Mouse (Mus musculus): ENCODE measurements around the gene Mtus2.

Mtus2 gene

GRCm38 (mm10) chr5:147957592-147958271, 612 bp downstream of the Mtus2 start:
- peak; percentile 37 to 67 for DNase-seq (ENCODE audit: inconsistent age in 2 of 2, low spot score in 1 of 2)

- DNase-seq (ENCODE audit: inconsistent age in 2 of 2, low spot score in 1 of 2): no peak
Observed at GRCm38 (mm10) chr5:147958552-147958951, 1.4 kb downstream of the Mtus2 start.

GRCm38 (mm10) chr5:147959088-147959487, 2.0 kb downstream of the Mtus2 start:
- no peak for DNase-seq (ENCODE audit: inconsistent age in 2 of 2, low spot score in 1 of 2)

GRCm38 (mm10) chr5:147960793-147961192, 3.7 kb downstream of the Mtus2 start:
- no peak for DNase-seq (ENCODE audit: inconsistent age in 2 of 2, low spot score in 1 of 2)

- DNase-seq (ENCODE audit: inconsistent age in 2 of 2, low spot score in 1 of 2): no peak
Observed at GRCm38 (mm10) chr5:147963820-147964580, 6.9 kb downstream of the Mtus2 start.

GRCm38 (mm10) chr5:147964776-147965175, 7.7 kb downstream of the Mtus2 start:
- no peak for DNase-seq (ENCODE audit: inconsistent age in 2 of 2, low spot score in 1 of 2)

- DNase-seq (ENCODE audit: inconsistent age in 2 of 2, low spot score in 1 of 2): no peak
Observed at GRCm38 (mm10) chr5:147966646-147967045, 9.5 kb downstream of the Mtus2 start.

GRCm38 (mm10) chr5:147969566-147969965, 12.4 kb downstream of the Mtus2 start:
- DNase-seq (ENCODE audit: inconsistent age in 2 of 2, low spot score in 1 of 2): no peak

GRCm38 (mm10) chr5:147976001-147976400, 18.9 kb downstream of the Mtus2 start:
- no peak for DNase-seq (ENCODE audit: inconsistent age in 2 of 2, low spot score in 1 of 2)

GRCm38 (mm10) chr5:147980606-147981005, 23.5 kb downstream of the Mtus2 start:
- no peak for DNase-seq (ENCODE audit: inconsistent age in 2 of 2, low spot score in 1 of 2)

- no peak for DNase-seq (ENCODE audit: inconsistent age in 2 of 2, low spot score in 1 of 2)
Observed at GRCm38 (mm10) chr5:147990289-147990688, 33.2 kb downstream of the Mtus2 start.

- DNase-seq (ENCODE audit: inconsistent age in 2 of 2, low spot score in 1 of 2): no peak
Observed at GRCm38 (mm10) chr5:147990775-147991174, 33.7 kb downstream of the Mtus2 start.

GRCm38 (mm10) chr5:147992581-147993378, 35.7 kb downstream of the Mtus2 start:
- DNase-seq (ENCODE audit: inconsistent age in 2 of 2, low spot score in 1 of 2): peak; percentile 90 to 95

GRCm38 (mm10) chr5:148005263-148005662, 48.1 kb downstream of the Mtus2 start:
- DNase-seq (ENCODE audit: inconsistent age in 2 of 2, low spot score in 1 of 2): no peak

GRCm38 (mm10) chr5:148012156-148012555, 55.0 kb downstream of the Mtus2 start:
- no peak for DNase-seq (ENCODE audit: inconsistent age in 2 of 2, low spot score in 1 of 2)

- no peak for DNase-seq (ENCODE audit: inconsistent age in 2 of 2, low spot score in 1 of 2)
Observed at GRCm38 (mm10) chr5:148014133-148014854, 57.2 kb downstream of the Mtus2 start.

GRCm38 (mm10) chr5:148015383-148015782, 58.3 kb downstream of the Mtus2 start:
- DNase-seq (ENCODE audit: inconsistent age in 2 of 2, low spot score in 1 of 2): no peak

- DNase-seq (ENCODE audit: inconsistent age in 2 of 2, low spot score in 1 of 2): no peak
Observed at GRCm38 (mm10) chr5:148017371-148017770, 60.3 kb downstream of the Mtus2 start.

GRCm38 (mm10) chr5:148022784-148023183, 65.7 kb downstream of the Mtus2 start:
- DNase-seq (ENCODE audit: inconsistent age in 2 of 2, low spot score in 1 of 2): no peak

GRCm38 (mm10) chr5:148026401-148027349, 69.6 kb downstream of the Mtus2 start:
- DNase-seq (ENCODE audit: inconsistent age in 2 of 2, low spot score in 1 of 2): peak in 1 of 2 experiments; percentile 20

Data from adrenal gland, adult (tissue).